Mouse (Mus musculus): ENCODE data around the gene Myo6.

GRCm38 (mm10) chr9:80341756-80342155 is 176.9 kb downstream of the Myo6 start:
- no peak for TF ChIP-seq POLR2A (IDR thresholded peaks at IDR 0.05; ENCODE audit: borderline replicate concordance, extremely low read depth, low read depth, low read length)
- TF ChIP-seq CTCF (IDR thresholded peaks at IDR 0.05; ENCODE audit: insufficient read depth, low read length), result no peak

Measured in lung, adult 2 months (tissue).